Mouse (Mus musculus): ENCODE measurements around the gene Eif4a2. TPM values are rescaled to one million over a fixed set of nuclear protein-coding genes. Genes with fewer than 3 reads are reported as not detected.

Eif4a2 gene
- polyA plus RNA-seq, 1 experiment from 2014 or later, result 378 TPM

Small RNA genes within 50 kb of the gene (microRNA-seq; reads per million reads assigned to microRNA genes)
- gene Gm49346, result not detected

Other genes with a start within 250 kb of the Eif4a2 start
- 22.2 and 26.4 TPM in 2 replicates for gene Tbccd1, start 249.8 kb upstream of the Eif4a2 start, polyA plus RNA-seq (2015; fragmentation: Nextera tagmentation; extraction: Ambion mirVana)
- 83.4 and 85.7 TPM in 2 replicates for gene Dnajb11, start 249.6 kb upstream of the Eif4a2 start, polyA plus RNA-seq (2015; fragmentation: Nextera tagmentation; extraction: Ambion mirVana)
- gene Ahsg, start 216.2 kb upstream of the Eif4a2 start, polyA plus RNA-seq (2015; fragmentation: Nextera tagmentation; extraction: Ambion mirVana), result 0.25 TPM in 1 of 2 replicates, not detected in the other
- gene Fetub, start 189.1 kb upstream of the Eif4a2 start, polyA plus RNA-seq (2015; fragmentation: Nextera tagmentation; extraction: Ambion mirVana), result not detected in 2 replicates
- gene Hrg, start 156.4 kb upstream of the Eif4a2 start, polyA plus RNA-seq (2015; fragmentation: Nextera tagmentation; extraction: Ambion mirVana), result not detected in 2 replicates
- gene Kng2, start 78.0 kb upstream of the Eif4a2 start, polyA plus RNA-seq (2015; fragmentation: Nextera tagmentation; extraction: Ambion mirVana), result not detected in 2 replicates
- gene Kng1, start 49.6 kb upstream of the Eif4a2 start, polyA plus RNA-seq (2015; fragmentation: Nextera tagmentation; extraction: Ambion mirVana), result not detected in 2 replicates
- gene Rfc4, start 20.3 kb downstream of the Eif4a2 start, polyA plus RNA-seq (2015; fragmentation: Nextera tagmentation; extraction: Ambion mirVana), result 67.2 and 79.4 TPM in 2 replicates
- gene Adipoq, start 39.1 kb downstream of the Eif4a2 start, polyA plus RNA-seq (2015; fragmentation: Nextera tagmentation; extraction: Ambion mirVana), result not detected in 2 replicates
- 50.4 and 61.7 TPM in 2 replicates for gene St6gal1, start 117.3 kb downstream of the Eif4a2 start, polyA plus RNA-seq (2015; fragmentation: Nextera tagmentation; extraction: Ambion mirVana)